Mouse (Mus musculus) forebrain, postnatal 0 days (tissue): ENCODE measurements around the gene Rest. TPM values are rescaled to one million over a fixed set of nuclear protein-coding genes. Genes with fewer than 3 reads are reported as not detected.
"Not testable (repeated sequence)": the region's sequence is repeated elsewhere in the genome, so short reads cannot be mapped to it uniquely, and the experiment has no call there.

ENCODE experiments used
- ATAC-seq: fragments of 200-750 bp; cut with Nextera tagmentation; 2 replicates; pipeline ENCODE4 v1.8.0; 2017; ENCODE audit warnings: mild to moderate bottlenecking, moderate library complexity
- DNase-seq: peaks from one replicate; pipeline ENCODE4 v3.0.0-alpha.2; 2015
- H3K27ac ChIP-seq: fragments of 300-500 bp; sonication (generic); 2 replicates; pipeline ENCODE4 v1.5.1; 2014; ENCODE audit warnings: low read depth, mild to moderate bottlenecking, antibody characterized with exemption, low read length, moderate library complexity, mixed read lengths
- H3K27me3 ChIP-seq: fragments of 300-500 bp; sonication (generic); 2 replicates; pipeline ENCODE4 v1.6.1; 2014; ENCODE audit warnings: mild to moderate bottlenecking, low read length, mixed read lengths; ENCODE audit not compliant: insufficient read depth
- H3K36me3 ChIP-seq: fragments of 300-500 bp; sonication (generic); 2 replicates; pipeline ENCODE4 v1.6.1; 2014; ENCODE audit warnings: mild to moderate bottlenecking, moderate library complexity; ENCODE audit not compliant: insufficient read depth
- H3K4me1 ChIP-seq: fragments of 300-500 bp; sonication (generic); 2 replicates; pipeline ENCODE4 v1.6.1; 2014; ENCODE audit warnings: antibody characterized with exemption; ENCODE audit not compliant: insufficient read depth
- H3K4me2 ChIP-seq: fragments of 300-500 bp; sonication (generic); 2 replicates; pipeline ENCODE4 v1.6.1; 2014; ENCODE audit warnings: low read depth, mild to moderate bottlenecking, moderate library complexity
- H3K4me3 ChIP-seq: fragments of 300-500 bp; sonication (generic); 2 replicates; pipeline ENCODE4 v1.5.1; 2014; ENCODE audit warnings: low read depth, low read length, mixed read lengths
- H3K9ac ChIP-seq: fragments of 300-500 bp; sonication (generic); 2 replicates; pipeline ENCODE4 v1.6.1; 2014; ENCODE audit warnings: mild to moderate bottlenecking
- H3K9me3 ChIP-seq: fragments of 300-500 bp; sonication (generic); 2 replicates; pipeline ENCODE4 v1.6.1; 2016; ENCODE audit warnings: low read length
- CTCF ChIP-seq: sonication (generic); IDR thresholded peaks from 2 replicates; pipeline ENCODE4 v1.5.1; 2016; ENCODE audit warnings: antibody characterized with exemption, control low read depth, low read depth
- WGBS: fragments of 180-500 bp; shearing (Covaris S2); extraction: QIAGEN DNeasy Blood & Tissue Kit; methylation state at CpG from one replicate; pipeline ENCODE4 v1.1.7; 2014; 5-methylcytosine and 5-hydroxymethylcytosine counted together
- polyA plus RNA-seq: library from polyadenylated mRNA; unstranded; fragments of >200 nt; fragmentation: Nextera tagmentation; extraction: Ambion mirVana; gene quantifications from 2 replicates; pipeline ENCODE4 v1.2.1, GENCODE M21; 2015
- total RNA-seq: library from RNA; depleted of rRNA; stranded (reverse); fragments of >200 nt; gene quantifications from 2 replicates; pipeline ENCODE4 v1.2.3, GENCODE M21; 2014; rRNA removed

The Rest gene
- total RNA-seq (5.2 and 8.3 TPM in 2 replicates), polyA plus RNA-seq (2.2 and 3.1 TPM in 2 replicates)

- Histone ChIP-seq H3K4me2 (peak within 1 kb of the TSS; percentile 90), H3K9me3 (no peaks in the 10 kb centered on the region), H3K27me3 (no peaks in the 10 kb centered on the region; the same call in 1 of the 2 replicates), H3K36me3 (peaks cover 3% of the 10 kb centered on the region; the same call in 1 of the 2 replicates), H3K9ac (peak within 1 kb of the TSS; percentile 59), H3K27ac (peak within 1 kb of the TSS; percentile 69), H3K4me3 (peak within 1 kb of the TSS; percentile 83), H3K4me1 (0 out of 2 replicates have a peak, but pooled peaks cover 3% of the 10 kb centered on the region)
- no peak for TF ChIP-seq CTCF
- peak; percentile 80 for ATAC-seq
- WGBS, result under 1% methylated on average over 66 of the region's 78 CpGs
- peak; percentile 64 for DNase-seq
Observed at GRCm38 (mm10) chr5:77265081-77265670, at the start of gene Rest. Gene Rest, plus strand, starts transcription at chr5:77265491.

GRCm38 (mm10) chr5:77217211-77217610, 48.1 kb upstream of the Rest start:
- Histone ChIP-seq H3K4me1 (no peaks in the 10 kb centered on the region), H3K36me3 (no peaks in the 10 kb centered on the region), H3K27ac (no peak overlapping the region), H3K9me3 (no peaks in the 10 kb centered on the region), H3K9ac (no peak overlapping the region), H3K27me3 (no peaks in the 10 kb centered on the region), H3K4me3 (no peak overlapping the region), H3K4me2 (0 out of 2 replicates have a peak overlapping the region, but pooled peaks have one; percentile 19)
- 13% methylated on average over 9 of the region's 9 CpGs for WGBS
- DNase-seq (peak; percentile 92), ATAC-seq (peak; percentile 60)
- TF ChIP-seq CTCF, result peak; percentile 86

GRCm38 (mm10) chr5:77217724-77218123, 47.6 kb upstream of the Rest start:
- H3K9me3 ChIP-seq, result no peaks in the 10 kb centered on the region
- H3K4me2 ChIP-seq, result no peak overlapping the region
- DNase-seq (no peak), ATAC-seq (peak; percentile 51)
- H3K4me1 ChIP-seq, result no peaks in the 10 kb centered on the region
- no peaks in the 10 kb centered on the region for H3K36me3 ChIP-seq
- TF ChIP-seq CTCF, result no peak
- no peak overlapping the region for H3K4me3 ChIP-seq
- WGBS, result 19% methylated on average over 2 of the region's 2 CpGs
- H3K9ac ChIP-seq, result no peak overlapping the region
- H3K27me3 ChIP-seq, result no peaks in the 10 kb centered on the region
- H3K27ac ChIP-seq, result no peak overlapping the region

GRCm38 (mm10) chr5:77223043-77223975, 42.0 kb upstream of the Rest start:
- no peaks in the 10 kb centered on the region for H3K9me3 ChIP-seq
- no peak for ATAC-seq
- no peak overlapping the region for H3K4me2 ChIP-seq
- WGBS, result 77% methylated on average over 11 of the region's 11 CpGs
- DNase-seq, result no peak
- H3K9ac ChIP-seq, result no peak overlapping the region
- H3K36me3 ChIP-seq, result no peaks in the 10 kb centered on the region
- no peak overlapping the region for H3K4me3 ChIP-seq
- peak; percentile 39 for TF ChIP-seq CTCF
- no peaks in the 10 kb centered on the region for H3K4me1 ChIP-seq
- H3K27ac ChIP-seq, result no peak overlapping the region
- no peaks in the 10 kb centered on the region for H3K27me3 ChIP-seq

- 13% methylated on average over 1 of the region's 1 CpGs for WGBS
- no peaks in the 10 kb centered on the region for H3K36me3 ChIP-seq
- H3K27ac ChIP-seq, result no peak overlapping the region
- H3K4me3 ChIP-seq, result no peak overlapping the region
- H3K27me3 ChIP-seq, result no peaks in the 10 kb centered on the region
- ATAC-seq, result peak; percentile 89
- no peaks in the 10 kb centered on the region for H3K9me3 ChIP-seq
- TF ChIP-seq CTCF, result peak; percentile 64
- H3K9ac ChIP-seq, result no peak overlapping the region
- peak; percentile 60 for DNase-seq
- no peaks in the 10 kb centered on the region for H3K4me1 ChIP-seq
- no peak overlapping the region for H3K4me2 ChIP-seq
Observed at GRCm38 (mm10) chr5:77228986-77229385, 36.3 kb upstream of the Rest start.

GRCm38 (mm10) chr5:77231863-77232262, 33.4 kb upstream of the Rest start:
- not testable (repeated sequence) for H3K9me3 ChIP-seq, H3K36me3 ChIP-seq, H3K4me3 ChIP-seq, H3K9ac ChIP-seq, H3K27ac ChIP-seq, ATAC-seq, DNase-seq, H3K27me3 ChIP-seq, H3K4me1 ChIP-seq, H3K4me2 ChIP-seq
- WGBS, result 95% methylated on average over 4 of the region's 4 CpGs

- WGBS, result 17% methylated on average over 3 of the region's 3 CpGs
- DNase-seq (no peak), ATAC-seq (no peak)
- Histone ChIP-seq H3K27me3 (no peaks in the 10 kb centered on the region), H3K4me2 (no peak overlapping the region), H3K27ac (no peak overlapping the region), H3K4me3 (no peak overlapping the region), H3K9me3 (no peaks in the 10 kb centered on the region), H3K4me1 (no peaks in the 10 kb centered on the region), H3K9ac (no peak overlapping the region), H3K36me3 (no peaks in the 10 kb centered on the region)
- TF ChIP-seq CTCF, result no peak
Observed at GRCm38 (mm10) chr5:77234921-77235320, 30.4 kb upstream of the Rest start.
